Mouse (Mus musculus) hindbrain, embryonic 11.5 days (tissue): ENCODE measurements around the gene Camsap2. TPM values are rescaled to one million over a fixed set of nuclear protein-coding genes. Genes with fewer than 3 reads are reported as not detected.
A peak's percentile ranks its signal among the peaks of the same experiment; 100 is the strongest.

Experiments
- ATAC-seq: fragments of 200-750 bp; cut with Nextera tagmentation; 2 replicates; pipeline ENCODE4 v1.8.0; 2017; ENCODE audit warnings: mild to moderate bottlenecking, moderate TSS enrichment, moderate library complexity; ENCODE audit not compliant: low FRiP score
- DNase-seq: peaks from one replicate; pipeline ENCODE4 v3.0.0-alpha.2; 2015; ENCODE audit warnings: low spot score
- H3K27ac ChIP-seq: fragments of 300-500 bp; sonication (generic); 2 replicates; pipeline ENCODE4 v1.5.1; 2014; ENCODE audit warnings: mild to moderate bottlenecking, low read depth, low read length
- H3K27me3 ChIP-seq: fragments of 300-500 bp; sonication (generic); 2 replicates; pipeline ENCODE4 v1.6.1; 2014; ENCODE audit warnings: mild to moderate bottlenecking, low read length, moderate library complexity, mixed read lengths; ENCODE audit not compliant: control insufficient read depth, insufficient read depth
- H3K36me3 ChIP-seq: fragments of 300-500 bp; sonication (generic); 2 replicates; pipeline ENCODE4 v1.6.1; 2014; ENCODE audit warnings: mild to moderate bottlenecking, low read length, moderate library complexity, mixed read lengths; ENCODE audit not compliant: control insufficient read depth, insufficient read depth
- H3K4me1 ChIP-seq: fragments of 300-500 bp; sonication (generic); replicated peaks from 2 replicates; pipeline ENCODE4 v1.6.1; 2014; ENCODE audit warnings: low read length, mixed read lengths; ENCODE audit not compliant: control insufficient read depth, insufficient read depth
- H3K4me2 ChIP-seq: fragments of 300-500 bp; sonication (generic); replicated peaks from 2 replicates; pipeline ENCODE4 v1.6.1; 2014; ENCODE audit warnings: mild to moderate bottlenecking, low read depth, low read length
- H3K4me3 ChIP-seq: fragments of 300-500 bp; sonication (generic); 2 replicates; pipeline ENCODE4 v1.5.1; 2014; ENCODE audit warnings: low read depth, low read length
- H3K9ac ChIP-seq: fragments of 300-500 bp; sonication (generic); 2 replicates; pipeline ENCODE4 v1.6.1; 2014; ENCODE audit warnings: low read depth, low read length
- H3K9me3 ChIP-seq: fragments of 300-500 bp; sonication (generic); 2 replicates; pipeline ENCODE4 v1.6.1; 2016; ENCODE audit warnings: low read length; ENCODE audit not compliant: control insufficient read depth
- WGBS: fragments of 180-500 bp; shearing (Covaris S2); extraction: QIAGEN DNeasy Blood & Tissue Kit; methylation state at CpG from one replicate; pipeline ENCODE4 v1.1.7; 2014; 5-methylcytosine and 5-hydroxymethylcytosine counted together
- polyA plus RNA-seq: library from polyadenylated mRNA; unstranded; fragments of >200 nt; fragmentation: Nextera tagmentation; extraction: Ambion mirVana; gene quantifications from 2 replicates; pipeline ENCODE4 v1.2.1, GENCODE M21; 2014

Gene Camsap2
- polyA plus RNA-seq, 1 experiment from 2014 or later = 40.1 TPM

DNA sequence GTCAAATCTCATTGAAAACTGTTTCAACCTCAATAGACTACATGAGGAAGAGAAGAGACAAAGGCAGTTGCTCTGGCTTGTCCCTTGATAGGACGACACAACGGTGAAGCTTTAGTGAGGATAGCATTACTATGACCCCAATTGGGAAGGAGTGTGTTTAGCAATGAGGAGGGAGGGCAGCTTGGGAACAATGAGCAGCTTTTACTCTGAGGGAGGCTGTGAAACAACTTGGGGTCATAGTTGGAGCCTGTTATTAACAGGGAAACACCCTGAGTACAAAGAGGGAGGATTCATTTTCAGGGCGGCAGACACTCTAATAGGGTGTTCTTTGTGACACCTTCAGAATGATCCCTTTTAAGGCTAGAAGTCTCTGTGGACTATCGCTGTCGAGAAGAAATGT is 2.2 kb upstream of the Camsap2 start:
- no peak for ATAC-seq
- H3K4me1 ChIP-seq = no peaks in the 10 kb centered on the region; the same call in 1 of the 2 replicates
- no peaks in the 10 kb centered on the region for H3K27me3 ChIP-seq
- H3K9ac ChIP-seq = no peak overlapping the region
- H3K36me3 ChIP-seq = no peaks in the 10 kb centered on the region
- no peak overlapping the region for H3K4me2 ChIP-seq
- WGBS = 68% methylated on average over 5 of the region's 5 CpGs
- no peaks in the 10 kb centered on the region for H3K9me3 ChIP-seq
- no peak for DNase-seq
- no peak overlapping the region for H3K4me3 ChIP-seq
- H3K27ac ChIP-seq = no peak overlapping the region

- no peak overlapping the region for H3K27ac ChIP-seq
- H3K27me3 ChIP-seq = no peaks in the 10 kb centered on the region
- H3K9ac ChIP-seq = no peak overlapping the region
- H3K36me3 ChIP-seq = no peaks in the 10 kb centered on the region
- no peak overlapping the region for H3K4me2 ChIP-seq
- H3K4me1 ChIP-seq = peaks cover 2% of the 10 kb centered on the region; the same call in 1 of the 2 replicates
- no peak overlapping the region for H3K4me3 ChIP-seq
- 60% methylated on average over 4 of the region's 4 CpGs for WGBS
- DNase-seq (no peak), ATAC-seq (no peak)
- H3K9me3 ChIP-seq = no peaks in the 10 kb centered on the region
These were observed 1.2 kb upstream of the Camsap2 start for GRCm38 (mm10) chr1:136347140-136347539.

GRCm38 (mm10) chr1:136346373-136347035 is 600 bp upstream of the Camsap2 start:
- H3K9ac ChIP-seq = peak overlapping the region; percentile 58; the same call in 1 of the 2 replicates
- H3K4me2 ChIP-seq = peak overlapping the region; percentile 71
- no peaks in the 10 kb centered on the region for H3K9me3 ChIP-seq
- peak overlapping the region; percentile 97 for H3K27ac ChIP-seq
- H3K36me3 ChIP-seq = no peaks in the 10 kb centered on the region
- peaks cover 2% of the 10 kb centered on the region; the same call in 1 of the 2 replicates for H3K4me1 ChIP-seq
- H3K4me3 ChIP-seq = peak overlapping the region; percentile 95
- DNase-seq (no peak), ATAC-seq (peak; percentile 49; the same call in 1 of the 2 replicates)
- WGBS = 7% methylated on average over 12 of the region's 12 CpGs
- H3K27me3 ChIP-seq = no peaks in the 10 kb centered on the region

DNA sequence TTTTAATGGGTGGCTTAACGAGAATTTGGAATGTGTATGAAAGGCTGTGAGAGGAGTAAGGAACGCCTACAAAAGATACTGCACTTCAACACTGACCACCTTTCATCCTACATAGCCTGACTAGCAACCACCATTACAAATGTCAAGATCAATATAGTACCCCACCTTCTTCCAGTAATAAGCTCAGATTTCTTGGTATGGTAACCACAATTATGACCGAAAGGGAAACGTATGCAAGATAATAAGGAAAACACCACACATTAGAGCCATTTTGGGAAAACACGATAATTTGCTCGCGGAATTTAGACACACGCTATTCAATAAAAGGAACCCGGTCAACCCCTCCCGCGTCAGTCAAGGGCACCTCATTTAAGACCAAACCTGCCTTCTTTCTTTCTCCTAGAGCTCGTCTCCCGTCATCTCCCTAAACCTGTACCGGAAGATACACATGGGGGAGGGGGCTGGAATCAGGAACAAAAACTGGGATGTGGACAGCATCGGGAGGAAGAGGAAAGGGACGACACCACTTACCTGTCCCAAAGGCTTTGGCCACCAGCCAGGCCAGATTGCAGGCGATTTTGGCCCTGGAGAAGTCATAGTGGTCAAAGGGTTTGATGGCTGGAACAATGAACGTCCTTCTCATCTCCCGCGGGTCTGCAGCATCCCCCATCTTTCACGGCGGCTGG is 993 bp downstream of the Camsap2 start:
- under 1% methylated on average over 22 of the region's 22 CpGs for WGBS
- ATAC-seq = peak; percentile 14; the same call in 1 of the 2 replicates

GRCm38 (mm10) chr1:136344281-136344680 is 1.6 kb downstream of the Camsap2 start:
- peaks cover 2% of the 10 kb centered on the region; the same call in 1 of the 2 replicates for H3K4me1 ChIP-seq
- no peaks in the 10 kb centered on the region for H3K36me3 ChIP-seq
- H3K9ac ChIP-seq = peak overlapping the region; percentile 98
- H3K27me3 ChIP-seq = no peaks in the 10 kb centered on the region
- H3K27ac ChIP-seq = no peak overlapping the region
- WGBS = 5% methylated on average over 1 of the region's 1 CpGs
- DNase-seq (peak; percentile 13), ATAC-seq (no peak)
- peak overlapping the region; percentile 71 for H3K4me2 ChIP-seq
- H3K4me3 ChIP-seq = peak overlapping the region; percentile 95
- H3K9me3 ChIP-seq = no peaks in the 10 kb centered on the region

More for the DNA sequence above, 993 bp downstream of the Camsap2 start:
- no peaks in the 10 kb centered on the region for H3K27me3 ChIP-seq
- H3K9me3 ChIP-seq = no peaks in the 10 kb centered on the region
- H3K27ac ChIP-seq = peak overlapping the region; percentile 97
- peak overlapping the region; percentile 95 for H3K4me3 ChIP-seq
- DNase-seq = no peak
- H3K9ac ChIP-seq = peak overlapping the region; percentile 98
- no peaks in the 10 kb centered on the region for H3K36me3 ChIP-seq
- peak overlapping the region; percentile 71 for H3K4me2 ChIP-seq
- peaks cover 2% of the 10 kb centered on the region; the same call in 1 of the 2 replicates for H3K4me1 ChIP-seq

DNA sequence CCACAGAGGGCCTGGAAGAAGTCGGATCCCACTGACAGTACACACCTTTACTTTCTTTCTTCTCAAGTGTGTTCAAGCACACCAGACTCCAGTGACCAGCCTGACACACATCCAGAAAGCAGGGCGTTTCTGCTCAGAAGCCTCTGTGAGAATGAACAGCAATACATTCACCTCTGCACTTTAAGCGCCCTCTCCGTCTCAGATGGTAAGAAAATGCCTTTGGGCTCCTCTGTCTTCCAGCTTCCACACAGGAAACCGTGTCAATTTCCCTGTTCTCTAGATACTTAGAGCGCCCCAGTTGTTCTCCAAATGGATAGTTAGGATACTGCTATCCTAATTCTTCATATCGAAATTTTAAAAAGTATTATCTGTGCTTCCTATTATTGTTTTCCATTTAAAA is 2.2 kb downstream of the Camsap2 start:
- peak overlapping the region; percentile 95 for H3K4me3 ChIP-seq
- H3K27me3 ChIP-seq = no peaks in the 10 kb centered on the region
- peaks cover 2% of the 10 kb centered on the region; the same call in 1 of the 2 replicates for H3K4me1 ChIP-seq
- ATAC-seq = no peak
- no peaks in the 10 kb centered on the region for H3K9me3 ChIP-seq
- H3K9ac ChIP-seq = no peak overlapping the region
- H3K4me2 ChIP-seq = peak overlapping the region; percentile 61
- no peak overlapping the region for H3K27ac ChIP-seq
- DNase-seq = peak; percentile 27
- H3K36me3 ChIP-seq = no peaks in the 10 kb centered on the region
- WGBS = 25% methylated on average over 7 of the region's 7 CpGs

GRCm38 (mm10) chr1:136340541-136340940 is 5.4 kb downstream of the Camsap2 start:
- ATAC-seq (no peak), DNase-seq (no peak)
- 97% methylated on average over 3 of the region's 3 CpGs for WGBS
- Histone ChIP-seq H3K4me1 (peaks cover 2% of the 10 kb centered on the region; the same call in 1 of the 2 replicates), H3K4me3 (no peak overlapping the region), H3K36me3 (no peaks in the 10 kb centered on the region), H3K27me3 (no peaks in the 10 kb centered on the region), H3K4me2 (no peak overlapping the region), H3K27ac (no peak overlapping the region), H3K9ac (no peak overlapping the region), H3K9me3 (no peaks in the 10 kb centered on the region)

- no peaks in the 10 kb centered on the region for H3K9me3 ChIP-seq
- H3K4me2 ChIP-seq = no peak overlapping the region
- no peak overlapping the region for H3K9ac ChIP-seq
- H3K27ac ChIP-seq = no peak overlapping the region
- H3K4me1 ChIP-seq = no peaks in the 10 kb centered on the region
- H3K27me3 ChIP-seq = no peaks in the 10 kb centered on the region
- no peaks in the 10 kb centered on the region for H3K36me3 ChIP-seq
- H3K4me3 ChIP-seq = no peak overlapping the region
- ATAC-seq = no peak
- no peak for DNase-seq
- WGBS = 92% methylated on average over 10 of the region's 10 CpGs
These were observed 11.2 kb downstream of the Camsap2 start for GRCm38 (mm10) chr1:136334743-136335142.
